ENCODE assay signal across 9 mouse cellular contexts in the genomic region with DNA sequence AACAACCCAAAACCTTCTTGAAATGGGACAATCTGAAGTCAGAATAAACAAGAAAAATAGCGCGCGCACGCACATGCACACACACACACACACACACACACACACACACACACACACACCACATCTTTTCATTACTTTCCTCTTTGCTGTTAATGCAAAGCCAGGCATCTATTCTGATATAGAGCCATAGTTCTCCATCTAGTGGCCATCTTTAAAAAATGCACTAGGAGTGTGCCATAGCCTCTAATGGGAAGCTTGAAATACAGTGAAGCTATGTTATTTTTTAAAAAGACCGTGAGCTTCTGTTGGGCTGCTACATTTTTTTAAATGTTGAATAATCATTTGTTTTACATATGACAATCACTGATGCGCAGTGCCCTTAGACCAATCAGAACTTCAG. TPM values are rescaled to one million over a fixed set of nuclear protein-coding genes. Genes with fewer than 3 reads are reported as not detected.
DNase-seq lines count a peak whose midpoint lies in the region; ATAC-seq lines count a peak whose summit lies in the region.
"Had no signal": no experiment of that assay in that cellular context is flagged by ENCODE, and none has a peak within 500 bp of the region (broad histone marks: within the 10 kb centered on the region; RNA-seq: fewer than 3 reads in every experiment).

No protein-coding gene starts in this region.

- DNase-seq in kidney, postnatal 14 days = peak; percentile 1
- DNase-seq in kidney, adult 18-20 months = no peak
- DNase-seq in CD4-positive, CD25-positive, alpha-beta regulatory T cell, adult 2 months (ENCODE audit: low read depth, low spot score) = peak; percentile 28
- peak; percentile 7 for DNase-seq in Muller cell, postnatal 12 days (ENCODE audit: inconsistent ontology term)
- peak; percentile 4 for DNase-seq in forelimb bud, embryonic 11.5 days (ENCODE audit: low read depth, low spot score)
- DNase-seq in c-Kit-positive CD71-positive TER-119-positive erythroid progenitor cells, embryonic 14.5 days (ENCODE audit: low spot score) = no peak
- DNase-seq: heart, postnatal 14 days had no signal

- no peak for ATAC-seq in inflammation-experienced regulatory T-cells, adult 6 months

RNA-seq across cellular contexts. Expression of gene Gm6268, which starts 7.8 kb away (rescaled TPM):
- not detected for polyA plus RNA-seq in inflammation-experienced regulatory T-cells, adult 6 months (2017; shearing (Covaris generic))
- polyA plus RNA-seq: limb, embryonic 13.5 days had no signal

Comparison
In these comparisons a context has a peak if more than half of its experiments do, and no peak if none do; other contexts are left out.
1. DNase-seq: peak in kidney, postnatal 14 days (single experiment), CD4-positive, CD25-positive, alpha-beta regulatory T cell, adult 2 months (single experiment), Muller cell, postnatal 12 days (single experiment) and forelimb bud, embryonic 11.5 days (single experiment); none in kidney, adult 18-20 months (single experiment) and c-Kit-positive CD71-positive TER-119-positive erythroid progenitor cells, embryonic 14.5 days (single experiment).